Mouse (Mus musculus) cerebellum, adult 2 months (tissue): Measurements from ENCODE around the gene Arntl. TPM values are rescaled to one million over a fixed set of nuclear protein-coding genes. Genes with fewer than 3 reads are reported as not detected.
A peak's percentile ranks its signal among the peaks of the same experiment; 100 is the strongest.

Source experiments
- DNase-seq, 2 experiments: peaks; one replicate each; pipeline ENCODE4 v3.0.0; 2021
- H3K27ac ChIP-seq: fragments of 200-500 bp; 2 replicates; pipeline ENCODE4 v1.5.1; 2012; ENCODE audit warnings: low read length, control low read depth, inconsistent platforms; ENCODE audit not compliant: insufficient read depth
- H3K27me3 ChIP-seq: fragments of 200-500 bp; 2 replicates; pipeline ENCODE4 v1.6.1; 2012; ENCODE audit warnings: inconsistent platforms, mild to moderate bottlenecking, low read length, moderate library complexity; ENCODE audit not compliant: control insufficient read depth, insufficient read depth
- H3K4me1 ChIP-seq: fragments of 200-500 bp; 2 replicates; pipeline ENCODE4 v1.6.1; 2011; ENCODE audit warnings: low read length; ENCODE audit not compliant: control insufficient read depth, insufficient read depth
- H3K4me3 ChIP-seq: fragments of 200-500 bp; replicated peaks from 2 replicates; pipeline ENCODE3; 2011; ENCODE audit warnings: mild to moderate bottlenecking, low read depth, low read length, control low read depth; ENCODE audit not compliant: insufficient read depth
- CTCF ChIP-seq: fragments of 200-500 bp; IDR thresholded peaks from 2 replicates; pipeline ENCODE4 v1.5.1; 2011; ENCODE audit warnings: low read depth, mild to moderate bottlenecking, control low read depth, low read length, moderate library complexity, borderline replicate concordance; ENCODE audit not compliant: insufficient read depth
- POLR2A ChIP-seq: fragments of 200-500 bp; IDR thresholded peaks from 2 replicates; pipeline ENCODE4 v1.6.1; 2011; ENCODE audit warnings: low read length, control low read depth, borderline replicate concordance; ENCODE audit not compliant: insufficient read depth
- WGBS: fragments of 180-500 bp; shearing (Covaris S2); methylation state at CpG from one replicate; pipeline ENCODE4 v1.1.7; 2018; 5-methylcytosine and 5-hydroxymethylcytosine counted together
- polyA plus RNA-seq: library from polyadenylated mRNA; depleted of rRNA; stranded (reverse); fragments of >200 nt; gene quantifications from 2 replicates; pipeline ENCODE4 v1.2.3, GENCODE M21; 2012

The Arntl gene
- polyA plus RNA-seq, 1 experiment, result 28.4 TPM

DNA sequence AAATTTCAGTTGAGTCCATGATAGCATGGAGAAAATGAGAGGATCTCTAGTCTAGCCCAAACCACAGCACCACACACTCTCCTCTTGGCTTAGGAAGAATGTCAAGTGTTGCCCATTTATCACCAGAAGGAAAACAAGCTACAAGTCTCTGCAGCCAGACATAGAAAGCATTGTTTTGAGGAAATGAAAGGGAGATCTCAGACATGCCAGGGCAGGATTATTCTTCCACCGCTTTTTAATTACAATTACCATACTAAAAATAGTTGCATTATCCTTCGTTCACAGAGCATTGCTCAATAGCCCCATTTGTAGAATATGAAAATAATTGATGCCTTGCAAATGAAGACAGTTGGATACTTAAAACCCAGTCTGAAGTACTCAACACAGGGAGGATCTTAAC lies 12.0 kb upstream of the Arntl start:
- DNase-seq, result no peak
- H3K27ac ChIP-seq, result no peak overlapping the region
- no peaks in the 10 kb centered on the region for H3K4me1 ChIP-seq
- H3K27me3 ChIP-seq, result no peaks in the 10 kb centered on the region; the same call in 1 of the 2 replicates
- 67% methylated on average over 2 of the region's 2 CpGs for whole genome bisulfite sequencing
- H3K4me3 ChIP-seq, result no peak overlapping the region
- TF ChIP-seq CTCF (no peak), POLR2A (no peak)

DNA sequence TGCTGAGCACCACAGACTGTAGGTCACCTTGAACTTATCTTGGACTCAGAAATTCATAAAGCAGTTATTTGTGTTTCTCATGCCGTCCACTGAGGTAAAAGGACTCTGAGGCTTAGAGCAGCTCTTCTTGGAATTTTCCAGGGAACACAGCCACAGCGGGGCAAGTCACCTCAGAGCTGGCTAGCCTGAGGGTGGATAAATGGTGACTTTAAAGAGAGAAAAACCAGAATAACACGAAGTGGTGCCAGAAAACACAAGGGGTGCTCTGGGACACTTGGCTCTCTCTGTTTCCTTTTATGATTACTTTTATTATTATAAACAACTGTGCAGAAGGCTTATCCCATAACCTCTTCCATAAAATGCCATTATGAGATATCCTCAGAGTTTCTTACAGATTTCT lies 11.1 kb upstream of the Arntl start:
- Histone ChIP-seq H3K4me3 (no peak overlapping the region), H3K4me1 (no peaks in the 10 kb centered on the region), H3K27me3 (no peaks in the 10 kb centered on the region; the same call in 1 of the 2 replicates), H3K27ac (no peak overlapping the region)
- no peak for TF ChIP-seq POLR2A
- no peak for TF ChIP-seq CTCF
- 87% methylated on average over 3 of the region's 3 CpGs for WGBS
- no peak for DNase-seq

DNA sequence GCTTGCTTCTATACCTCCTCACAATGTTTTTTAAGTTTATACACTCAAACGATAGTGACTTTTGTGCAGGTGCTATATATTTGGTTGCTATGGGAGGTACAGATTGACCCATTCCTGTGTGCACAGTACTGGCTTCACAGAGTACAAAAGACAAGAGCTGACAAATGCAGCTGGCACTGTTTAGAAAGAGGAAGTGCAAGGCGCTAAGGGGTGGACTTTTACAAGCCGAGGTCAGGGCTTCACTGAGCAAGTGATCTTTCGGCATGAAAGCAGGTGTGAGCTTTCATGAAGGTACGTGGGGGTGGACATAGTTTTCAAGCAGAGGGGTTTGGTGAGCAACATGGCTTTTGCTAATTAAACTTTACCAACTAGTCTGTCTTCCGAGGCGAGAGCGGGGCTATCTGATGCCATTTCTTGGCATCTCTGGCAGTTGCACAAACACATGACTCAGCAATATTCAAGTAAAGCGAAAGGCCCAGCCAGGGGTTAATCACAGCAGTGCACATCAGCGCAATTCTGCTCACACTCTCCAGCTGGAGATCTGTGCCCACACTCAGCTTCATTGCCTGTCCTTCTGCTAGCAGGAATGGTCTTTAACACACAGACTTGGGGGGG lies 10.0 kb upstream of the Arntl start:
- Histone ChIP-seq H3K4me3 (no peak overlapping the region), H3K4me1 (0 out of 2 replicates have a peak, but pooled peaks cover 2% of the 10 kb centered on the region), H3K27ac (no peak overlapping the region), H3K27me3 (no peaks in the 10 kb centered on the region; the same call in 1 of the 2 replicates)
- 59% methylated on average over 10 of the region's 10 CpGs for WGBS
- TF ChIP-seq POLR2A, result no peak
- no peak for TF ChIP-seq CTCF
- no peak for DNase-seq

DNA sequence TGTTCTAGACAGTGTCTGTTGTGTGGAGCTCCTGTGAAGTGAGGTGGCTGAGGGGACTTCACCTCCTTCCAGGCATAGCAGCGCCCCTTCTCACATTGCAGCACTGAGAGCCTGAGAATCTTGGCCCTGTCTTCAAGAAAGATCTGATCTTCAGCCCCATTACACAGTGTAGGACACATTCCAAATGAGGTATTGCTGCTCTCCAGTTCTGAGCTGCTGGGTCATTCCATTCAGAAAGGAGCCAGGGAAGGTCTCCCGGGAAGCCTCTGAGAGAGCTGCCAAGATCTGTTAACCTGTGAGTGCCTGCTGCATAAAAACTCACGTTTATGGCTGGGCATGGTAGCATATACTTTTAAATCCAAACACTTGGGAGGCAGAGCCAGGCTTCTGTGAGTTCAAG lies 5.7 kb upstream of the Arntl start:
- 19% methylated on average over 3 of the region's 3 CpGs for WGBS
- TF ChIP-seq CTCF (no peak), POLR2A (no peak)
- Histone ChIP-seq H3K27ac (no peak overlapping the region), H3K4me3 (no peak overlapping the region), H3K27me3 (no peaks in the 10 kb centered on the region), H3K4me1 (peaks cover 5% of the 10 kb centered on the region; the same call in 1 of the 2 replicates)
- no peak for DNase-seq

DNA sequence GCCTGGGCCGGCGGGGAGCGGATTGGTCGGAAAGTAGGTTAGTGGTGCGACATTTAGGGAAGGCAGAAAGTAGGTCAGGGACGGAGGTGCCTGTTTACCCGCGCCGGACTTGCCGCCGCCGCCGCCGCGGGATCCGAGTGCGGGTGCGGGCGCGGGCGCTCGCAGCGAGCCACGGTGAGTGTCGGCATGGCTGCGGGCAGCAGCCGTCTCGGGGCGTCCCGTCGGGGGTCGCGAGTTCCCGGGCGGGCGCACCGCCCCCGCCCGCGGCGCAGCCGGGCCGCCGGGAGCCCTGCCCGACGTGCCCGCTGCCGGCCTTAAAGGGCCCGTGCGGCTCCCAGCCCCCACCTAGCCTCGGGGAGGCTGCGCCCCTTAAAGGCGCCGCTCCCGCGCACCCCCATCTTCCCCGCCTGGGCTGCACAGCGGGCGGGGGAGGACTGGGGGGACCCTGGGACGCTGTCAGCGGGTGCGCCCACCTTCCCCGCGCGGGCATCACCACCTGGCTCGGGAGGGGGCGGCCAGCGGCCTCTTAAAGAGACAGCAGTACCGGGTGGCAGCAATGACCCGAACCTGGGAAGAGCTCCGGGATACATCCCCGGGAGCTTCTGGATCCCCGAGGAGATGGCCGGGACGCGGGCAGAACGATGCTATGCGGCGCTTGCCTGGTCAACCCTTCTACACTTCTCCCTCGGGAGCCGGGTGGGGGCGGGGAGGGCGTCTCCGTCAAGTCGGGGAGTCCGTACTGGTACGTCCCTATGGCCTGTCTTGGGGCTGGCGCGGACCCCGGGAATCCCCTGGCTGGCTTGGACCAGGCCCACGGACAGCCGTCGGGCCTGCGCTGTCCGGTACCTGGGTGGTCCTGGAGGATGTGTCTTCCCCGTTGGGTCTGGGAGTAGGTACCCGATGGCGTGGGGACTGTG lies 464 bp downstream of the Arntl start:
- peak overlapping the region; percentile 96 for H3K27ac ChIP-seq
- no peak for DNase-seq
- WGBS, result under 1% methylated on average over 89 of the region's 98 CpGs
- peak overlapping the region; percentile 91 for H3K4me3 ChIP-seq
- no peak for TF ChIP-seq POLR2A
- no peak for TF ChIP-seq CTCF
- no peaks in the 10 kb centered on the region for H3K27me3 ChIP-seq
- peaks cover 12% of the 10 kb centered on the region for H3K4me1 ChIP-seq

DNA sequence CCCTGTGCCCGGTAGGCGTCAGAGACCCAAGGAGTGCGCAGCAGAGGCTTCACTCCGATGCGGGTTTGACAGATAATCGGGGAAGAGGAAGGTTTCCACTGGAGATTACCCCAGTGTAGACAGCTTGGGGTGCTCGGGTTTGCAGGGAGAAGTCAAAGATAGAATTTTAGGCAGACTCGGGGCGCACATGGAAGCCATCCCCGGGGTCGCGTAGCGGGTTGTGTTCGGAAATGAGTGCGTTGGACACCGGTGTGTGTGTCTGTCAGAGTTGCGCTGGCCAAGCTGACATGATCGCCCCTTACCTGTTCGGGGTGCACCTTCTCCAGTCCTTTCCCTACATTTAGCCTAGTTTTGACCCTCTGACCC lies 1.1 kb downstream of the Arntl start:
- 4% methylated on average over 19 of the region's 19 CpGs for WGBS
- Histone ChIP-seq H3K4me3 (peak overlapping the region; percentile 91), H3K4me1 (peaks cover 12% of the 10 kb centered on the region), H3K27me3 (no peaks in the 10 kb centered on the region), H3K27ac (no peak overlapping the region; the same call in 1 of the 2 replicates)
- TF ChIP-seq POLR2A (no peak), CTCF (no peak)
- no peak for DNase-seq

DNA sequence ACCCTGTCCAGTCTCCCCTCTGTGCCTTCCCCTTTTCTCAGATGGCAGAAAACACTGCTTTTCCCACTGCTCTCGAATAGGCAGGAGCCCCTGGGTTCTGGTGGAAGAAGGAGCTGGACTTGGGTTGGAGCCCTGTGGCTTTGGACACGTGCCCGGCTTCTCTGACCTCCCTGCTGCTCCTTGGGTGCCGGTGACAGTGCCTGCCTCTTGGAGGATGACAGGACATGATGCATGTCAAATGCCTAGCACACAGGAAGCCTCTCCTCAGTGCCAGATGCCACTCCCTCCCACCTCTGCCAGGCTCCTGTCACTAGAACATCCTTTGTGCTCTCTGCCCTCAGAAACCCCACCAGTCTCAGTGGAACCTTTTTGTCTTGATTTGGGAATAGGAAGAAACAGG lies 3.2 kb downstream of the Arntl start:
- WGBS, result 3% methylated on average over 4 of the region's 4 CpGs
- TF ChIP-seq CTCF (no peak), POLR2A (no peak)
- Histone ChIP-seq H3K4me3 (no peak overlapping the region), H3K4me1 (peaks cover 23% of the 10 kb centered on the region), H3K27me3 (no peaks in the 10 kb centered on the region), H3K27ac (no peak overlapping the region)
- DNase-seq, result peak; percentile 66 to 70
